Mouse (Mus musculus) kidney, adult 10 weeks (tissue): ENCODE measurements around the gene Abtb2. TPM values are rescaled to one million over a fixed set of nuclear protein-coding genes. Genes with fewer than 3 reads are reported as not detected.

Source experiments
- polyA plus RNA-seq: library from polyadenylated mRNA; stranded (reverse); fragments of 350-450 nt; fragmentation: Illumina TruSeq; extraction: RNeasy Lipid Tissue Mini Kit (QIAGEN cat#74804); gene quantifications from one replicate; pipeline ENCODE4 v1.2.3, GENCODE M21; 2014; ENCODE audit warnings: low read depth, low replicate concordance

Abtb2 gene
- 1.4 TPM for polyA plus RNA-seq

GRCm38 (mm10) chr2:103565732-103566422, at the start of gene Abtb2:
Abtb2 (plus strand) TSS chr2:103566310.

GRCm38 (mm10) chr2:103760906-103761716, 195.0 kb downstream of the Abtb2 start, which contains the start of gene Nat10:
Nat10 (minus strand) TSS chr2:103761270.

Other genes starting within 250 kb of the Abtb2 start
- 5.1 TPM for gene Elf5, start 154.6 kb upstream of the Abtb2 start, polyA plus RNA-seq
- gene Cat, start 81.2 kb upstream of the Abtb2 start, polyA plus RNA-seq = 1,109 TPM
- 18.5 TPM for gene Nat10, start 195.0 kb downstream of the Abtb2 start, polyA plus RNA-seq
- 477 TPM for gene Caprin1, start 231.3 kb downstream of the Abtb2 start, polyA plus RNA-seq